Mouse (Mus musculus) lung, postnatal 14 days (tissue): ENCODE results near the gene Ift74.

ENCODE experiments used
- DNase-seq: peaks from one replicate; pipeline ENCODE4 v3.0.0; 2021

The Ift74 gene

DNA sequence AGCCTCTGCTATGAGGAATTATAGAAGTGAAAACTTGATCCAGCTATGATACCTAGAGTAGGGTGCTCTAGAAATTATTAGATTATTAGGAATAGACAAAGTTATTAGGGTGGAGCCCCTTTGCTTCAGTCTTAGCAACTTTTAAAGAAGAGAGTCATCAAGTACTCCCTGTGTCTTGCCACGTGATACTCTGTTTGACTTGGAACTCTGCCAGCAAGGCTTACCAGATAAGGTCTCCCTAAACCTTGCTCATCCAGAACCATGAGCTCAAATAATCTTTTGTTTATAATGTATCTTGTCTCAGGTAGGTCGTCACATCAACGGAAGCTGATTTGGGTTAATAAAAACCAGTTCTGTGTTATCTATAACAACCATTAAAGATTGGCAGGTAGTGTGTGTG lies 82.1 kb downstream of the Ift74 start:
- DNase-seq = no peak

DNA sequence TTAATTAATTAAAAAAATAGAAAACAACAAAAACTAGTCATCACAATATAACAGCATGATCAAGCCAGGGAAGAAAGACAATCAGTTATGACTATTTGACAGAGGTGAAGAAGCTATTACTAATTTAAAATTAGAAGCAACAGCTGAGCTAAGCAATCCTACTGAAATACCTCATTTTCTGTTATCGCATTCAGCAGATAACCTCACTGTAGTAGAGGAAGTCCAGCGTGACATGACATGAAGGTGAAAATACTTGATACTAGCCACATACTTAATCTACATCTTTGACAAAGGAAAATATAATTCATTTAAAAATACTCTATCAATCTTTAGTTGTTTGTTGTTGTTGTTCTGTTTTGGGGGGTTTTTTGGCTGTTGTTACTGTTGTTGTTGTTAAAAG lies 96.7 kb downstream of the Ift74 start:
- no peak for DNase-seq

DNA sequence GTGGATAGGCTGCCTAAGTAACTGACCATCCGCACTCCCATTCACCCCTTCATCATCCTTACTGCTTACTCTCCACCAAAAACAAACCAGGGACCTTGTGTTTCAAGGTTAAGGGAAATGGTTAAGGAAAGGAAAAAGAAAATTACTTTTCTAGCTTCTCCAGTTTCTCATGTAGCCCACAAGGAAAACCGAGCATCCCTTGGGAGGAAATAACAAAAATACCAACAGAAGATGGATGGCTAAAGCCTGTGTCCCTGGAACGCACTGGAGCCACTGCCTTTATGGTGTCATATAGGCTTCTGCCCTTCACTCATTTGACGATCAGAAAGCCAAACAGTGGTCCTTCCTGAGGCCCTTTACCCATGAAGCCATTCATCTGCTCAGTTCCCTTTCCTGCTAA lies 97.1 kb downstream of the Ift74 start:
- DNase-seq = no peak

DNA sequence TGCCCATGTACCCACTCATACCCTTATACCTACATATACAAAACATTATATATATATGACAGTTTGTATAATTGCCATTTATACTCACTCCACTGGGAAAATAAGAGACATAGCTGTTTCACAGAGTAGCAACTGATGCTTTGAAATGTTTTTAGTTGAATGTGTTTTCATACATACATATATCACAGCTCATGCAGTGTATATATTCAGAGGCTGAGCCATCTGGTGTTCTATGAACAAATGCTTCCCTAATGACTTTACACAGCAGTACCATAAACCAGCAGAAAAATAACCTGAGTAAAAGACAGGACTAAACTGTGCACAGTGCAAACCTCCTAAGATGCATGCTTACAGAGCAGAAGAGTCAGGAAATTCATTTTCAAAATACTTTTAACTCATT lies 99.5 kb downstream of the Ift74 start:
- no peak for DNase-seq

DNA sequence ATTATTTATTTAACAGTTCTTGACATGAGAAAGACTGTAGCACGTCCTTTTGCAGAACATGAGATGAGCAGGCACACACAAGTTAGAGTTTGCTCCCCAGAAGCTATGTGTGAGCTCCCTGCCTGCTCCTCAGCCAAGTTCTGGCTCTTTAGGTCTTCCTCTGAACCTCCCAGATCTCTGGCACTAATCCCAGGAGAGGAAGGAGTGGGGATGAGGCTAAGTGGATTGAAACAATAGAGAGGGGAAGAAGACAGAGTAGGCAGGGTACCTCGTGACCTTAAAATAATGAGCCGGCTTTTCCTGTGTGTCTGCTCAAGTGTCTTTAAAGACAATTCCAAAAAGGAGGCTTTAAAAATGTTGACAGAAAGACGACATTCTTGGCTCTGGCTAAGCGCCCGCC lies 100.9 kb downstream of the Ift74 start:
- DNase-seq = peak; percentile 45

DNA sequence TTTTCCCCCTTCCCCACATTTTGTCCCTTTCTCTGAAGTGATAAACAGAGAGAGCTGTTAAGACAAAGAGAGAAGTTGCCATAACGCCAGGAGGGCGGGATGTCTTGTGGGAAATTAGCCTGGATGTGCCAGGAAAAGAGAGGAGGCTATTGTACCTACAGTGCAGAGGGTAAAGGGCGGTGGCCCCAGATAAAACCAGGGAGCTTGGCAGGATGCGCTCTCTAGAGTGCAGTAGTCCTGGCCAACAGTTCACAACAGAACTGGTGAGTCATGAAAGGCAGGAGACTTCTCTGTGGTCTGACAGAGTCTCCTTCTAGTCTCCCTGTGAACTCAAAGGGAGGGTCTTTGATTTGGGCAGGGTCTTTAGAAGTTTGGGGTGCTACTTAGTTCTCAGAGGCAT lies 111.5 kb downstream of the Ift74 start:
- DNase-seq = peak; percentile 31

DNA sequence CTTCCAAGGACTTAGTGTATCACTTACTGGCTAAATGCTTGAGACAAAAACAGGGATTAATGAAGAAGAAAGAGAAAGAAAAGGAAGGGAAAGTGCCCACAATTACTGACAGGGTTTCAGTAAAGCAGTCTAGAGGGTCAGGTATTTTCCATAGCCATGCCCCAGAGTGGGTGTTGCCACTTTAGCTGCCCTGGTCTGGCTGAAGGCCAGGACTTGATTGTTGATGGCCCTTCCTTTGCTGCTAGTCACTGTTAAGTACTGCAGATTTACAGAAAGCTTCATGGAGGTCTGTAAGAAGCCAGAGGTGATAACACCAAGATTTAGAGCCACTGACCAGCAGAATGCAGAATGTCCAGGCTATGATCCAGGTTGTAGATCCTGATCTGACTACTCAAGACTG lies 118.4 kb downstream of the Ift74 start:
- peak; percentile 66 for DNase-seq

DNA sequence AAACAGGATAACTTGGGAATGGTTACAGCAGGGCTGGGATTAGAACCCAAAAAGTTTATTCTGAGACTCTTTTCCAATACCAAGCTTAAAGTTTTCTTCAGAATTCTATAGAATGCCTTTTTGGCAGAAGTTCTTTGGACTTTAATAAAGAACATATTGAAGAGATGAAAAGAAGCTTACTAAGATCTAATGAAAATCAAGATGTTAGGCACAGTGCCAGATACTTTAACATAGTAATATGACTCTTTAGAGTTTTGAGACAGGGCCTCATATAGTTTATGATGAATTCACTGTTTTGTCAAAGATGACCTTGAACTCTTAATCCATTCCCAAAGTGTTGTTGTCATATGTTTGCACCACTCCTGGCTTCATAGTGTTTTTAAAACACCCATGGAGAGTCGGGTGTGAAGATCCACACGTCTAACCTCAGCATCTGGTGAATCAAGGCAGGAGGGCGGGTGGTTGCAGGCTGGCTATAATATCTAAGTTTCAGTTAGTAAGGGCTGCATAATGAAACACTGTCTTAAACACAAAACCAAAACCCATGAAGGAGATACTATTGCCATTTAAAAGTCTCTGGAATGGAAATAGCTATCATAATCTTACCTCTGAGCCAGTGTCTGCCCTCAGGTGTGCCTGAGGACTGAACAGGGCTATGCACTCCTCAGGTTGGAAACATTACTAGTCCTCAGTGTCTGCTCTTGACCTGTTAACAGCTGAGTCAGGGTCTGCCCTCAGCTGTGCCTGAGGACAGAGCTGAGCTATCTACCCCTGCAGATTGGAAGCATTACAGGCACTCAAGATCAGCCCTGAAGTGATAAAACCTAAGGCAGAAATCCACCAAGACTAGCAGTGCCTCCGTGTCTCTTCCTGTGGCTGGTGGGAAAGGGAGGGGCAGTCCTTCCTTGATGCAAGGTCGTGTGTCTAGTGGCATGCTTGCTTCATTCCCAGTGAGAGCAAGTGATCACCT lies 123.3 kb downstream of the Ift74 start:
- no peak for DNase-seq

DNA sequence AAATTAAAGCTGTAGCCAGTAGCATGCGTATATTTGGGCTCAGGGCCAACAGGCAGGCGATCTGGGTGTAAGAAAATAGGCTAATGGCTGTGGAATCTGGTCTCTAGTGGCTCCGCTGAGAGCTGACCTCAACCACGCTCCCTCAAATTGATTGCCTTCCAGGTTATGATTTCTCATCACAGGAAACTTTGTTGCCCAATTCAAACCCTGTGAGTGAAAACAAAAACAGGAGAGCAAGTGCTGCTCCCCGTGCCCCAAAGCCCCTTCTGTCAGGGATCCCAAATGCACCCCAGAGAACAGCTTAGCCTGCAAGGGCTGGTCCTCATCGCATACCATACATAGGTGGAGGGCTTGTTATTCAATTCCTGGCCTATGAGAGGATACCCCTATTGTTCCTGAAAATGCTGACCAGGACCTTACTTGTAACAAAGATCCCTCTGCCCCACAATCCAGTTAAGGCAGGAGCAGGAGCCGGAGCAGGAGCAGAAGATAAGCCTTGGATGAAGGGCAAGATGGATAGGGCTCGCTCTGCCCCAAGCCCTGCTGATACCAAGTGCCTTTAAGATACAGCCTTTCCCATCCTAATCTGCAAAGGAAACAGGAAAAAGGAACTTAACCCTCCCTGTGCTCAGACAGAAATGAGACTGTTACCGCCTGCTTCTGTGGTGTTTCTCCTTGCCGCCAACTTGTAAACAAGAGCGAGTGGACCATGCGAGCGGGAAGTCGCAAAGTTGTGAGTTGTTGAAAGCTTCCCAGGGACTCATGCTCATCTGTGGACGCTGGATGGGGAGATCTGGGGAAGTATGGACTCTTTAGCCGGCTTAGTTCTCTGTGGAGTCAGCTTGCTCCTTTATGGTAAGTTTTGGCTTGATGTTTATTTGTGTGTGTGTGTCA lies 124.8 kb downstream of the Ift74 start, which contains the start of gene Tek:
Gene Tek, plus strand, starts transcription at position 452 of the 894 bp plus-strand sequence.
- DNase-seq = peak; percentile 32

DNA sequence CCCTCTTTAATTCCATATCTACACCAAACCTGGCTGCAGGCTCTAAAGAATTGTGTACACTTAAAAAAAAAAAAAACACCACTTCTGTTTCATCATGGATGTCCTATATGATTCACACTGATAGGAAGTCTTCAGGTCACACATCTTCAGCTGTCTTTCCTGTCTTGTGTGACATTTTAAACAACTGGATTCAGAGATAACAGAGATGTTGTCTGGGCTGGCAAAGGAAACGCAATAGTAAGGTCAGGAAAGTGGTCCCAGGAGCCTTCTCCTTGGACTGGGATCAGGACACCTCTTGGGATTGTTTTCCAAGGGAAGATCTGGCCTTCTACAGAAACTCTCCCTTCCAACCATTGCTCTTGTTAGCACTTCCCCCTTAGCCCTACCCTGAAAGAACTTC lies 127.5 kb downstream of the Ift74 start:
- no peak for DNase-seq
